Mouse (Mus musculus) spleen, adult 2 months (tissue): ENCODE measurements around the gene Cuedc2.

Experiments
- CTCF ChIP-seq: fragments of 200-500 bp; IDR thresholded peaks from 2 replicates; pipeline ENCODE4 v1.5.1; 2011; ENCODE audit warnings: mild to moderate bottlenecking, inconsistent platforms; ENCODE audit not compliant: insufficient read depth, insufficient read length, insufficient replicate concordance; ENCODE audit errors: extremely low read depth
- POLR2A ChIP-seq: fragments of 200-500 bp; IDR thresholded peaks from 2 replicates; pipeline ENCODE4 v1.6.1; 2011; ENCODE audit warnings: low read depth, low read length, inconsistent platforms

DNA sequence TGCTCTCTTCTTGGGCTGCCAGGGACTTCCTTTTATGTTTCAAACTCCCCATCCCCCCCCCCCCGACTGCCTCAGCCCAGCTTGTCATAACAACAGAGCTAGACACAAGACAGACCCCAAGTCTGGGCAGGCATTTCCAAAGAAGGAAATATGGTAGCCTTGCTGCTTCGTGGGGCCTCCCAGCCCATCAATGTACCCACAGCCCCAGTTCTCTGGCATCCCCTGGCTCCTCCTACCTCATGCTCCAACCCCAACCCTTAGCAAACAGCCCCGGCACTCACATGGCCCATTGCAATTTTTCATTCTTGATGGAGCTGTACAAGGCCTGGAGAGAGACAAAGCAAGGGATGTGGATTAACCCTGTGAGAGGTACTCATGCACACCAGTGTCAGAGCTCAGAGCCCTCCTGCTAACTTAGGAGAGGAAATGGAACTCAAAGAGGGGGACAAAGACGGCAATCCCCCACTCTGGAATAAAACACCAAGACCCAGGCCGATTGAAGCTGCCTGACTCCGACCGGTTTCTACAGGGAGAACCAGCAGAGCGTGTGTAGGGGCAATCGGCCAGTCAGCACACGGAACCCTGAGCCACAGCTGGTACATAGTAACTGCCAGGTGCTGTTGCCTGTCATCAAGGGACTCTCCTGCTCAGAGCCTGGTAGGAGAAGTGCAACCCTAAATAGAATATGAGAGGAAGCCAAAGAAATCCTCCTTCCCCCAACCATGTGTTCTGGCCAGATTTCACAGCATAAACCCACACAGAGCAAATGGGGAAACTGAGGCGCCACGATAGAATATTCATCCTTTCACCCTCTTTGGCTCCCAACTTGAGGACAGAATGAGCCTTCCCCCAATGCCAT lies 22.5 kb downstream of the Cuedc2 start:
- TF ChIP-seq CTCF (no peak), POLR2A (no peak)
